Mouse (Mus musculus): Measurements from ENCODE around the gene Smim1.

The Smim1 gene

DNA sequence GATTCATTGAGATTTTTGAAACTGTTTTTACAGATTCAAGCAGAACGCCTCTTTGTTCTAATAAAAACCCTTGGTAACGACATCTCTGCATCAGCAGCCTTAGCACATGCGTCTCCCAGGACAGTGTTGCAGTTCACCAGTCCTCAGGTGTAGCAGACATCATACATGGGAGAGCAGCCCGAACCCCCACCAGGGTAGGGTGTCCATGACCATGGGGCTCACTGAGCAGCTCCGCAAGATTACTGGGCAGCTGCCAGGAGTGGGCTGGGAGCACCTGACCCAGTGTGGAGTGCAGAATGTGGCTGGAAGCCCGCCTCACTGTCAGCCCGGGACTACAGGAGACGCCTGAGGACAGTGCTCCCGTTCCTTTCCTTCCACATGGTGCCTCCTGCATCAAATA lies 4.6 kb downstream of the Smim1 start:
- no peak for DNase-seq (ENCODE audit: low spot score)

- DNase-seq (ENCODE audit: low spot score), result no peak
These were observed 6.5 kb downstream of the Smim1 start for GRCm38 (mm10) chr4:154019571-154019970.

- DNase-seq (ENCODE audit: low spot score), result no peak
These were observed 10.6 kb downstream of the Smim1 start for GRCm38 (mm10) chr4:154015476-154015875.

GRCm38 (mm10) chr4:154012132-154012882 lies 13.7 kb downstream of the Smim1 start:
- no peak for DNase-seq (ENCODE audit: low spot score)

DNA sequence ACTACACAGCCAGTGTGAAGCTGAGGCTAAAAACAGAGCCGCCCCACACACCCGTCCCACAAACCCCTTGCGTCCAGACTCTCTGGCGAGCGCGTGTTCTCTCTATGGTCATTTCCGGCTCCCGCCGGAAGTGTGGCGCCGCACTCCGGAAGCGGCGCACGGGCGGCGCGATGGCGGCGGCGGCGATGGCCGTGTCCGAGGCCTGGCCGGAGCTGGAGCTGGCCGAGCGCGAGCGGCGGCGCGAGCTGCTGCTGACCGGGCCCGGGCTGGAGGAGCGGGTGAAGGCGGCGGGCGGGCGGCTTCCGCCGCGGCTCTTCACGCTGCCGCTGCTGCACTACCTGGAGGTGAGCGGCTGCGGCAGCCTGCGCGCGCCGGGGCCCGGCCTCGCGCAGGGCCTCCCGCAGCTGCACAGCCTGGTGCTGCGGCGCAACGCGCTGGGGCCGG lies 14.4 kb downstream of the Smim1 start, which contains the start of gene Lrrc47:
Gene Lrrc47 (plus strand): TSS at position 86 of the 444 bp plus-strand sequence.
- peak; percentile 54 for DNase-seq (ENCODE audit: low spot score)

GRCm38 (mm10) chr4:154010907-154011645 lies 15.0 kb downstream of the Smim1 start:
- no peak for DNase-seq (ENCODE audit: low spot score)

DNA sequence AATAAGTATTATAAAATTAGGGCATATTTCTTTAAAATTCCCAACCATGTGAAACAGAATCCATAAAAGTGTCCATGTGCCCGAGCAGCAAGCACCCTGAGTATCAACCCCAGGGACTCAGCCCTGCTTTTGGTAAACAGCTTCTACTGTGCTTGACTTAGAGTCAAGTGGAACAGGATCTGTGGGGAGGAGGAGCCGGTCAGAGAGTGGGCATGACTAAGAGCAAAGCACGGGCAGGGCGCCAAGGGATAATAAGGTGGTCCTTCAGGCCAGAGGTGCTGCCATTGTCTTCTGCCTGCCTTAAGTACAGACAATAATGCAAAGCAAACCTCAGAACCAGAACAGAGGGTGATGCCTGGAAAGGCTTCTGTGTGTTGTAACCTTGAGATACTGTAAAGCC lies 18.3 kb downstream of the Smim1 start:
- DNase-seq (ENCODE audit: low spot score), result no peak

GRCm38 (mm10) chr4:154006264-154006663 lies 19.8 kb downstream of the Smim1 start:
- DNase-seq (ENCODE audit: low spot score), result no peak

DNA sequence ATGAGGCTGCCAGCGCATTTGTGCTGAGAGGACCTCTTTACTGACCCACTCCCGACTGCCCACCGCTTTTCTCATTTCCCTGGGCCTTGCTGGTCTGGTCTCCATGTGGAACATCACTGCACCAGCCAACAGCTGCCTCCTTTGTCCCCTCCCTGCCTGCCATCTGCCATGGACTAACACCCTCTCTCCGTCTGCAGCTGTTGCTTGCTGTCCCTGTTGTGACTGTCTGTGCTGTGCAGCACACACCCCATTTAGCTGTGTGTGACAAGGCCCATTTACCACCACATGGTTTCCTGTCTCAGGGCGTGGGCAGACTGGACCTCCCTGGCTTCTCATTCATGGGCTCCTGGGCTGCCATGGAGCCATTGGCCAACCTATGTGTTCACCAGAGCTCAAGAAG lies 20.5 kb downstream of the Smim1 start:
- no peak for DNase-seq (ENCODE audit: low spot score)

- no peak for DNase-seq (ENCODE audit: low spot score)
These were observed 32.5 kb downstream of the Smim1 start for GRCm38 (mm10) chr4:153993505-153993904.

DNA sequence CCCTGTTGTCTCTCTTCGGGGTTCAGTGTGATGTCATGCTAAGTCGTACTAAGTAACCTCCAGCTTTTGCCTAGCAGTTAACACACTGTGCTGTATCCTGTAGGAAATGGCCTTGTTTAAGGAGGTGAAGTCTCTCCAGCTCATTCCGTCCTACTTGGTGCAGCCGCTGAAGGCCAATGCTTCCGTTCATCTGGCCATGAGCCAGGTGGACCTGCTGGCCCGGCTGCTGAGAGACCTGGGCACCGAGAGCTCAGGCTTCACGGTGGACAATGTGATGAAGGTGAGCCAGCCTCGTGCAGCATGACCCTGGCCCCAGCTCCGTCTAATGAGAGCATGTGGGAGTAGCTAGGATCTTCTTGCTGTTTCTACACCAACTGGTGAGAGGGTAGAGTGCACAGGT lies 33.3 kb downstream of the Smim1 start:
- no peak for DNase-seq (ENCODE audit: low spot score)

- no peak for DNase-seq (ENCODE audit: low spot score)
These were observed 45.6 kb downstream of the Smim1 start for GRCm38 (mm10) chr4:153980470-153980869.

DNA sequence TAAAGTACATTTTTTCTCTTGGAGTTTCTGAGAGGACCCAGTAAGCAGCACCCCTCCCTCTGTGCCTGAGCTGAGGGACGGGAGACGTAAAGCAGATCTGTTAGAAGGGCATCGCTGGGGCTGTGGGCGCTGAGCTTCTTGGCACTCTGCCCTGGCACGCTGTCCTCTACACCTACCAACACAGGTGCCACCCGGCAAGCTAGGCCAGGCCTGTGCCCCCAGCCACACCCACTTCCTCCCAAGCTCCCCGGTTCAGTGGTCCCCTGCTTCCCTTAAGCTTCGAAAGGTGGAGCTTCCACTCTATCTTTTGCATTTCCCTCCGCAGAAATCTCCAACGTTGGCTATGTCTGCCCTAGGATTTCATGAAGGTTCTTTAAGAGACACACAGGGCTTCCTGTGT lies 46.8 kb downstream of the Smim1 start:
- no peak for DNase-seq (ENCODE audit: low spot score)

DNA sequence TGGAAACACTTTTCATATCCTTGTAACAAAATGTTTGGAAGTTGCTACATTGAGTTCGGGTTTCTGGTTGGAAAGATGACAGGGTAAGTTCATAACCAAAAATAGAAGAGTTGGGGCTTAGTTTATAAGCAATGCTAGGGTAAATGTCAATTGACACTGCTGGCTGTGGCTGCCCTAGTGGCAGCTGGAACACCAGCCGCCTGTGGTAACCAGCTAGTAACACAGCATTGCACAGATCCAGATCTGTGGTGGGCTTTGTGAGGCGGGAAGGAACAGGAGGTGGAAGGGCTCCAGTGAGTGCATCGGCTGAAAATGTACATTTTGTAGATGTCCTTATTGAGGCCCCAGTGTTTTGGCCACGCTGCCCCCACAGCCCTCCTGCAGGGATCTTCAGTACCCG lies 50.3 kb downstream of the Smim1 start:
- DNase-seq (ENCODE audit: low spot score), result no peak

GRCm38 (mm10) chr4:153975292-153975662 lies 50.8 kb downstream of the Smim1 start:
- DNase-seq (ENCODE audit: low spot score), result no peak

DNA sequence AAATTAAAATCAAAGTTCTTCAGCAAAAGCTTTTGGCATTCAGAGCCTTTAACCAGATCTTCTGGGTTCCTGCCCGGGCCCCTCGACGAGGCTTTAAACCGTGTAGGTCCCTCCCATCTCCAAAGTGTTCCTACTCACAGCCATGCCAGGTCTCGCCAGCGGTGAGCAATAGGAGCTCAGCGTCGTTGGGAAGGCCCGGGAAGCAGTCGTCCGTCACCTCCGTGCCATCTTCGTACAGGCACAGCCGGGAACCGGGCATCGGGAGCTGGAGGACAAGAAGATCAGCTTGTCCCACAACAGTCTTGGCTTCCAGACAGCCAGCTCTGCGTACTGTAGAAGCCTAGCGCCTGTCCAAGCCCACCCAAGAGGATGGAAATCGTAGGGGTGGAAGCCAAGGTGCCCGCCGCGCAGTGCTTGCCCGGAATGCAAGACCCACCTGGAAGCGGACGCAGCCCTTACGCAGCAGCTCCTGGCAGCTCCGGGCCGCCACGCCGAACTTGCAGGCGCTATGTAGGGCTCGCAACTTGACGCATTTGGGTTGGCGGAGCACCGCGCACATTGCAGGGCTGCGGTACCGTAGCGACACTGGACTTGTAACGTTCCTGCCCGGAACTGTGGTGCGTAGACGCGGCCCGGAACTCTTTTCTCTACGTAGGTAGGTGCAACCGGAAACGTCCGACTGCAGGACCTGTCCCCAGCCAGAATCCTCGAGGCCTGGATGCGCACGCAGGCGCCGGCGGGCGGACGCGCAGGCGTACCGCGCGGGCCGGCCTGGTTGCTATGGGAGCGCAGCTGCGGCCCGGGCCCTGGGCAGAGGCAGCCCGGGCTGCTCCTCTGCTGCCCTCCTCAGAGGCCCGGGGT lies 51.4 kb downstream of the Smim1 start, which contains the start of the genes Dffb and Cep104:
Gene Dffb (minus strand): TSS at position 696 of the 861 bp plus-strand sequence.
Gene Cep104 (plus strand): TSS at position 764 of the 861 bp plus-strand sequence.
- DNase-seq (ENCODE audit: low spot score), result peak; percentile 98
